ENCODE assay signal across 8 mouse cellular contexts in the genomic region with DNA sequence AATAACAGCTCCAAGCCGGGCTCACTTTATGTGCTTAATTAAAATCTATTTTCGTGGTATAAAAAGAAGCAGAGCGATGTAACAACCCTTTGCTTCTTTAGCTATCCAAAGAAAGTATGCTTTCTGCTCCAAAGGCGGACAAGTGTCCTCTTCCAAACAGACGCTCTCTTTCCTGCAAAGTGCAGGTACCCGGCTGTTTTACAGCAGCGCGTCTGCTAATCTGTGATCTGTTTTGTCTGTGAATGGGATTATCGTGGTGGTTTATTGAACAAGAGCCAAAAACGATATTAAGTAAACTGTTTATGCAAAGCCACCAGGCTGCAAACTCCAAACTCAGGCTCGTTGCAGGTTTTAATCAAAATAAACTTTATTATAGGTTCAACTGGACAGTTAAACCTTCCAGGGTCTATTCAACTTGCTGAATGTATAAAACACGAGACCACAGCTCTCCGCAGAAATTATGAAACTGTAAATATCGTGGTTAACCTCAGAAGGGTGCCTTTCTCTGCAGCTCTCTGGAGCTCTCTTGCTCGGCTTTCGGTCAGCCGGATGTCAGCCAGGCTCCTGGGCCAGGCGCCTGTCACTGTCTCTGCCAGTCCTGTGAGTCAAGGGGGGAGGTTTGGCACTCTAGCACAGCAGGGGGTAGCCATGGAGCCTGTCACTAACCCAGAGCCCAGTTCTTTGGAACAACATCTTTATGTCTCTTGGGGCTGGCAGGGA.
DNase-seq lines count a peak whose midpoint lies in the region.

No protein-coding gene starts in this region.

- intact Hi-C loops in heart, postnatal 25 days (cut with DNase I), result no loop called here
- intact Hi-C loops in left cerebral cortex, postnatal 36 days (cut with DNase I), result no loop called here

- DNase-seq in heart, adult 8-10 months (ENCODE audit: low spot score), result peak; percentile 10
- DNase-seq in heart, postnatal 25 days (ENCODE audit: low spot score), result no peak
- DNase-seq in 3134 (ENCODE audit: extremely low read depth, insufficient read length, low spot score), result peak; percentile 65
- DNase-seq in adrenal gland, postnatal 36 days, result peak; percentile 24 to 40
- DNase-seq in heart, postnatal 4 days, result peak; percentile 8
- DNase-seq in spleen, postnatal 4 days (ENCODE audit: low spot score in 2 of 2), result no peak
- DNase-seq in kidney, adult 9 months, result no peak
- DNase-seq in left cerebral cortex, postnatal 36 days (ENCODE audit: low spot score in 2 of 2), result no peak

Comparison
In these comparisons a context has a peak if more than half of its experiments do, and no peak if none do; other contexts are left out.
1. DNase-seq: peak in heart, adult 8-10 months (single experiment), 3134 (single experiment), adrenal gland, postnatal 36 days (2 of 2) and heart, postnatal 4 days (single experiment); none in heart, postnatal 25 days (single experiment), spleen, postnatal 4 days (0 of 2), kidney, adult 9 months (single experiment) and left cerebral cortex, postnatal 36 days (0 of 2).